Mouse (Mus musculus): ENCODE data around the gene Tspoap1. TPM values are rescaled to one million over a fixed set of nuclear protein-coding genes. Genes with fewer than 3 reads are reported as not detected.

The Tspoap1 gene
- polyA plus RNA-seq, 1 experiment from 2014 or later, result 47.4 TPM

DNA sequence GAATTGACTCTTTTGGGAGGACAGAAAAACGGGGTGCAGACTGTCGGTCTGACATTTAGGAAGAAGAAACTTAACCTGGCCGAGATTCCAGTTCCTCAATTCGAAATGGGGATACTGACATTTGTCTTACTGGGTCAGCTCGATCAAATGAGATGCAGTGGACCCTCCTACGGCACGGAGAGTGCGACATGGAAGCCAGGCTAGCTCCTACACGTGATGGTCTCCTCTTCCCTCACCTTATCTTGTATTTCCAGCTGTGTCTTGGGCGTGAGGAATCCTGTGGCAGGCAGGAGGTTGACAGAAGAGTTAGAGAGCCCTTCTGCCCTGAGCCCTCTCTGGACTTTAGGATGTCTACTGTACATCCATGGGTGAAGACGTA lies 10.3 kb upstream of the Tspoap1 start:
- H3K4me3 ChIP-seq (replicated peaks; ENCODE audit: low read length), result no peak overlapping the region
- no peak overlapping the region for H3K4me2 ChIP-seq (ENCODE audit: low read length)
- H3K9me3 ChIP-seq (ENCODE audit: control insufficient read depth, low read length), result no peaks in the 10 kb centered on the region
- peaks cover 1% of the 10 kb centered on the region; the same call in 1 of the 2 replicates for H3K36me3 ChIP-seq (ENCODE audit: control insufficient read depth, insufficient read depth)
- H3K27me3 ChIP-seq (replicated peaks; ENCODE audit: control insufficient read depth, insufficient read depth, low read length), result no peaks in the 10 kb centered on the region
- 79% methylated on average over 11 of the region's 11 CpGs for WGBS
- no peak overlapping the region for H3K9ac ChIP-seq (replicated peaks; ENCODE audit: low read depth, low read length)
- H3K27ac ChIP-seq (ENCODE audit: low read length), result no peak overlapping the region
- ATAC-seq, result no peak
- no peaks in the 10 kb centered on the region for H3K4me1 ChIP-seq (replicated peaks; ENCODE audit: control insufficient read depth, insufficient read depth, low read length)

DNA sequence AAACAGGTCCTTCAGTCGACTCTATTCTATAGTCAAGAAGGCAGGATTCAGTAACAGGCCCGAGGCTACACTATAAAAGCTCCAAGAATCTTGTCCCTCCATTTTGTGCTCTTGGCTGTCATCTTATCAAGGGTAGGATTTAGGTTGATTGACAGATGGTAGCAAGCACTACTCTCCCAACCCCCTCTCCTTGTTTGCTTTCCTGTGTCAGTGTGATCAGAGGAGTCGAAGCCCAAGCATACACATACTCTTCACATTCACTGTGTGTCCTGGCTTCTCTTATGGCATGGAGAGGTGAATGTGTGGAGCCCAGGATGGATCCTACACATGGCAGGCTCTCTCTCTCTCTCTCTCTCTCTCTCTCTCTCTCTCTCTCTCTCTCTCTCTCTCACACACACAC lies 9.8 kb upstream of the Tspoap1 start:
- 79% methylated on average over 3 of the region's 3 CpGs for WGBS
- no peak overlapping the region for H3K4me2 ChIP-seq (ENCODE audit: low read length)
- no peaks in the 10 kb centered on the region for H3K4me1 ChIP-seq (replicated peaks; ENCODE audit: control insufficient read depth, insufficient read depth, low read length)
- H3K27me3 ChIP-seq (replicated peaks; ENCODE audit: control insufficient read depth, insufficient read depth, low read length), result no peaks in the 10 kb centered on the region
- no peak for ATAC-seq
- H3K9ac ChIP-seq (replicated peaks; ENCODE audit: low read depth, low read length), result no peak overlapping the region
- no peaks in the 10 kb centered on the region for H3K36me3 ChIP-seq (ENCODE audit: control insufficient read depth, insufficient read depth)
- no peak overlapping the region for H3K4me3 ChIP-seq (replicated peaks; ENCODE audit: low read length)
- no peaks in the 10 kb centered on the region for H3K9me3 ChIP-seq (ENCODE audit: control insufficient read depth, low read length)
- no peak overlapping the region for H3K27ac ChIP-seq (ENCODE audit: low read length)

DNA sequence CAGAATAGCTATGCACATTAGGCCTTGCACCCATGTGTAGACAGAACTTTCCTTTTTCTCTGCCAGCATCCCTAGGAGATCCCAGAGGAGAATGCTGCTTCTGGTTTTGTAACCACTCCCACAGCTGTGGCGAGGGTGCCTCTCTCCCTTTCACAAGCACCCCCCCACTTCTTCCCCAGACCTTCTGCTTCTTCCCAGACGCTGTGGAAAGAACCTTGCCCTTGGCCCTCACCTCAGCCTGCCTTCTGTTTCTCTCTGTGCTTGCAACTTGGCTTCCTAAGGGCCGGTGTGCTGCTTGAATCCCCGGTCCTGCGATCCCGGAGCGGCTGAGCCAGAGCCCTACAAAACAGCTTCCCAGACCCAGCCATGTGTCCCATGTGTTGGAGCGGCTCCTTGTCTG lies 9.3 kb upstream of the Tspoap1 start:
- no peak overlapping the region for H3K27ac ChIP-seq (ENCODE audit: low read length)
- no peaks in the 10 kb centered on the region for H3K36me3 ChIP-seq (ENCODE audit: control insufficient read depth, insufficient read depth)
- no peaks in the 10 kb centered on the region for H3K27me3 ChIP-seq (replicated peaks; ENCODE audit: control insufficient read depth, insufficient read depth, low read length)
- ATAC-seq, result no peak
- no peaks in the 10 kb centered on the region for H3K4me1 ChIP-seq (replicated peaks; ENCODE audit: control insufficient read depth, insufficient read depth, low read length)
- no peaks in the 10 kb centered on the region for H3K9me3 ChIP-seq (ENCODE audit: control insufficient read depth, low read length)
- no peak overlapping the region for H3K4me2 ChIP-seq (ENCODE audit: low read length)
- no peak overlapping the region for H3K4me3 ChIP-seq (replicated peaks; ENCODE audit: low read length)
- H3K9ac ChIP-seq (replicated peaks; ENCODE audit: low read depth, low read length), result no peak overlapping the region
- WGBS, result 81% methylated on average over 8 of the region's 8 CpGs

DNA sequence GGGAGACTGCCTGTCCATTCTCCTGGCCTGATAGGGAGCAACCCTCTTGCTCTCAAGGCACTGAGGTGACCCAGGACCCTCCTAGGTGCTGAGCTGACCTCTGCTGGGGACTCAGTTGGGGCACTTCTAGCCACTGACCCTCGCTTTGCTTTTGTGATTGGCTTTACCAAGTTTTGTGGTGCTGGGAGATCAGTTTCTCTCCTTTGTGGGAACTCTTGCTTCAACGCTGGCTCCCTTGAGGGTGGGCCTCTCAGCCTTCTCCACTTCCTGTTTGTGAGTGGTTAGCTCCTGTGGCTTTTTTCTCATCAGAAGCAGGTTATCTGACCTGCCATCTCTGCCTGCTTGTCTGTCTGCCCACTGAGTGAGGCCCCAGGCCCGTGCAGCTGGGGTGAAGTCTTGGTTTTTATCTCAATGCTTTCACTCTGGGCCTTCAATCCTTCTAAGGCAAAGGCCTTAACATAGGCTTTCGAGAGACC lies 8.8 kb upstream of the Tspoap1 start:
- Histone ChIP-seq H3K9me3 (ENCODE audit: control insufficient read depth, low read length) (no peaks in the 10 kb centered on the region), H3K27ac (ENCODE audit: low read length) (no peak overlapping the region), H3K4me1 (replicated peaks; ENCODE audit: control insufficient read depth, insufficient read depth, low read length) (no peaks in the 10 kb centered on the region), H3K27me3 (replicated peaks; ENCODE audit: control insufficient read depth, insufficient read depth, low read length) (no peaks in the 10 kb centered on the region), H3K36me3 (ENCODE audit: control insufficient read depth, insufficient read depth) (no peaks in the 10 kb centered on the region), H3K4me3 (replicated peaks; ENCODE audit: low read length) (no peak overlapping the region), H3K9ac (replicated peaks; ENCODE audit: low read depth, low read length) (no peak overlapping the region), H3K4me2 (ENCODE audit: low read length) (no peak overlapping the region)
- no peak for ATAC-seq
- 67% methylated on average over 4 of the region's 4 CpGs for WGBS

DNA sequence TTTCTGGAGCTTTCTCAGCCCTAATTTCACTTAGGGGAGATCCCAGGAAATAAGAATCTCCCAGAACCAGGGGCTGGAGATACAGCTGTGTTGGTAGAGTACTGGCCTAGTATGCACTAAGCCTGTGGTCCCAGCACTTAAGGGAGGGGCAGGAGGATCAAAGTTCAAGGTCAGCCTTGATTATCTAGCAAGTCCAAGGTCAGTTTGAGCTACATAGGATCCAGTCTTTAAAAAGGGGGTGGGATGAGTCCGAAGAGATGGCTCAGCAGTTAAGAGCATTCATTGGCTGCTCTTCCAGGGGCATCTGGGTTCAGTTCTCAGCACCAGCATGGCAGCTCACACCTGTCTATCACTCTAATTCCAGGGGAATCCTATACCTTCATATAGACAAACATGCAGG lies 8.0 kb upstream of the Tspoap1 start:
- no peaks in the 10 kb centered on the region for H3K9me3 ChIP-seq (ENCODE audit: control insufficient read depth, low read length)
- H3K4me3 ChIP-seq (replicated peaks; ENCODE audit: low read length), result no peak overlapping the region
- no peak overlapping the region for H3K9ac ChIP-seq (replicated peaks; ENCODE audit: low read depth, low read length)
- no peaks in the 10 kb centered on the region for H3K27me3 ChIP-seq (replicated peaks; ENCODE audit: control insufficient read depth, insufficient read depth, low read length)
- no peak for ATAC-seq
- WGBS, result 83% methylated on average over 1 of the region's 1 CpGs
- no peaks in the 10 kb centered on the region for H3K4me1 ChIP-seq (replicated peaks; ENCODE audit: control insufficient read depth, insufficient read depth, low read length)
- H3K36me3 ChIP-seq (ENCODE audit: control insufficient read depth, insufficient read depth), result no peaks in the 10 kb centered on the region
- H3K27ac ChIP-seq (ENCODE audit: low read length), result no peak overlapping the region
- H3K4me2 ChIP-seq (ENCODE audit: low read length), result no peak overlapping the region

DNA sequence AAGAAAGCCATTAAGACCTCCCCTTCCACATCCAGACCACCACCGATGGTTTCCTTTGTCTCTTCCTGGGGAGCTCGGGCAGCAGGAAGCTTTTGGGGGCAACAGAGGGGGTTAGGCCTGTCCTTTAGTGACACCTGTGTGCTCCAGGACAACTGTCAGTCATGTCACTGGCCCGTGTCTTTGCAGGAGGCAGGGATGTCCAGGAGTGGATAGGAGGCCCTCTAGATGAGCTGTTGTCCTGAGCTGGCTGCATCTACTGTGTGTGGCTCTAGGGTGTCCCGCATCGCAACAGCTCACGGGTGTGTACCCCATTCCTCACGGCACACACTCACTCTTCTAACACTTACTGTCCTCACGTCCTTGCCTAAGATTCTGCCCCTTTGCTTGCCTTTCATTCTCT lies 7.1 kb upstream of the Tspoap1 start:
- no peak for ATAC-seq
- H3K27ac ChIP-seq (ENCODE audit: low read length), result no peak overlapping the region
- no peak overlapping the region for H3K9ac ChIP-seq (replicated peaks; ENCODE audit: low read depth, low read length)
- WGBS, result 86% methylated on average over 8 of the region's 8 CpGs
- no peaks in the 10 kb centered on the region for H3K4me1 ChIP-seq (replicated peaks; ENCODE audit: control insufficient read depth, insufficient read depth, low read length)
- H3K36me3 ChIP-seq (ENCODE audit: control insufficient read depth, insufficient read depth), result no peaks in the 10 kb centered on the region
- no peak overlapping the region for H3K4me3 ChIP-seq (replicated peaks; ENCODE audit: low read length)
- H3K27me3 ChIP-seq (replicated peaks; ENCODE audit: control insufficient read depth, insufficient read depth, low read length), result no peaks in the 10 kb centered on the region
- H3K9me3 ChIP-seq (ENCODE audit: control insufficient read depth, low read length), result no peaks in the 10 kb centered on the region
- H3K4me2 ChIP-seq (ENCODE audit: low read length), result no peak overlapping the region

DNA sequence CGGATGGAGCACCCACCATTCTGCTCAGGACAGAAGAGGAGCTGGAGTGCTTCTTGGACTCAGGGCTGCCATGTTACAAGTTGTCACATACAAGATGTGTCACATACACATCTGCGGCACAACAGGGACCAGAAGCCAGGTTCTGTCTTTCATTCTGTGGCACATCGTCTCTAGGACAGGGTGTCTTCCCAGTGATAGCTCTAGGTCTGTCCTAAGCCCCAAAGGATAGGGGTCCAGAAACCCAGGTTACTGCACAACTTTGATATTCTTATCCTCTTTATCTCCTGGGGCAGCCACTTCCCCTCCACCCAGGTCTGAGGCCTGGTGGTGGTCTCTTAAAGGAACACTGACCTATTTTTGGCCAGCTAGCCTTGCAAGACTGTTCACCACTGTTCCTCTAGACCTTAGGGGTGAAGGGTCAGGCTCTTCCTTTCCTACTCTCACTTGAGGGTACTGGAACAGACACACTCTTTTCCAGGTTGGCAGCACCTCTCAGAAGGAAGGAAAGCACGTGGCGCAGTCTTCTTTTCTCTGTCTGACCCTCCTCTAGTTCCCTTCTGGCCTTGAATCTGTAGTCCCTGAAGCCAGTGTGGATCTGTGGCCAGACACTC lies 6.3 kb upstream of the Tspoap1 start:
- H3K36me3 ChIP-seq (ENCODE audit: control insufficient read depth, insufficient read depth), result no peaks in the 10 kb centered on the region
- 81% methylated on average over 5 of the region's 5 CpGs for WGBS
- no peaks in the 10 kb centered on the region for H3K4me1 ChIP-seq (replicated peaks; ENCODE audit: control insufficient read depth, insufficient read depth, low read length)
- ATAC-seq, result no peak
- no peak overlapping the region for H3K27ac ChIP-seq (ENCODE audit: low read length)
- H3K4me2 ChIP-seq (ENCODE audit: low read length), result no peak overlapping the region
- H3K9ac ChIP-seq (replicated peaks; ENCODE audit: low read depth, low read length), result no peak overlapping the region
- no peak overlapping the region for H3K4me3 ChIP-seq (replicated peaks; ENCODE audit: low read length)
- H3K9me3 ChIP-seq (ENCODE audit: control insufficient read depth, low read length), result no peaks in the 10 kb centered on the region
- no peaks in the 10 kb centered on the region for H3K27me3 ChIP-seq (replicated peaks; ENCODE audit: control insufficient read depth, insufficient read depth, low read length)

DNA sequence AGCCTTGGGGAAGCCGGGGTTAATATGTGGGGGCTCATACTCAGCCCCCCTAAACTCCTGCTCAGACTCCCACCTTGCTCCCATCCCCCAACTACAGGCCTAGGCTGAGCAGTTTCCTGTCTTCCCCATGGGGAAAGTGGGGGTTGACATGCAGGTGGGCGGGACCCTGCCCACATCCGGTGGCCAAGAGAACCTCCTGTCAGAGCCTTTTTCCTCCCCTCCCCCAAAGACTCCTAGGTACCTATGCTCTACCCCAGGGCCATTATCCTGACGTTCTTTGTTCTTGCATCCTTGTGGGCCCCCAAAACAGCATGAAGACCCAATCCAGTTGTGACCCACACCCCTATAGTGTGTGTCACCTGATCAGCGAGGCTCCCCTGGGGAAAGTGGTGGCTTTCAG lies 5.7 kb upstream of the Tspoap1 start:
- Histone ChIP-seq H3K4me2 (ENCODE audit: low read length) (no peak overlapping the region), H3K9ac (replicated peaks; ENCODE audit: low read depth, low read length) (no peak overlapping the region), H3K27me3 (replicated peaks; ENCODE audit: control insufficient read depth, insufficient read depth, low read length) (no peaks in the 10 kb centered on the region), H3K36me3 (ENCODE audit: control insufficient read depth, insufficient read depth) (no peaks in the 10 kb centered on the region), H3K4me1 (replicated peaks; ENCODE audit: control insufficient read depth, insufficient read depth, low read length) (peaks cover 1% of the 10 kb centered on the region), H3K4me3 (replicated peaks; ENCODE audit: low read length) (no peak overlapping the region), H3K27ac (ENCODE audit: low read length) (no peak overlapping the region), H3K9me3 (ENCODE audit: control insufficient read depth, low read length) (no peaks in the 10 kb centered on the region)
- ATAC-seq, result no peak
- 78% methylated on average over 5 of the region's 5 CpGs for WGBS

DNA sequence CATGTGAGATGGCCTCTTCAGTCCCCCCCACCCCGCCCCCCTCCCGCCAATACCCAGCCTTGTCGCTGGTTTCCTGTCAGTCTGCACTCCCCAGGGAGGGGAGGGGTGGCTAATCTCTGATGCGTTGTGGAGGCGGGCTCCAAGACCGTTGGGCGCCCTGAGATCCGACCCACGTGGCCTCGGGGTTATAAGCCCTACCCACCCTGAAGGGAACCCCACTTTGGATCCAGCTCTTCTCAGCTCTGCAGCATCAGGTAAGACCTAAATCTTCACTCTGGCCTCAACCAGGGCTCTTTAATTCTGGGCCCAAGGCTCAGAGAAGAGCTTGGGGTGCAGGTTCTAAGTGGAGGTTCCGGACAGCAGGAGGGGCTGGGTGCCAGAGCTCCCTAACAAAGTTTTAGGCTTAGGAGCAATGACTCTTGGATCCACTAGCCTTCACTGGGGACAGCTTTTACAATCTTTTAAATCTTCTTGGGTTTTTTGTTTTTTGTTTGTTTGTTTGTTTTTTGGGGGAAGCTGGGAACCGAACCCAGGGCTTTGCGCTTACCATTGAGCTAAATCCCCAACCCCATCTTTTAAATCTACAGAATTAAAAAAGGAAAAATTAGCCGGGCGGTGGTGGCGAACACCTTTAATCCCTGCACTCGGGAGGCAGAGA lies 4.9 kb upstream of the Tspoap1 start:
- Histone ChIP-seq H3K36me3 (ENCODE audit: control insufficient read depth, insufficient read depth) (no peaks in the 10 kb centered on the region), H3K27me3 (replicated peaks; ENCODE audit: control insufficient read depth, insufficient read depth, low read length) (no peaks in the 10 kb centered on the region), H3K9ac (replicated peaks; ENCODE audit: low read depth, low read length) (no peak overlapping the region), H3K4me1 (replicated peaks; ENCODE audit: control insufficient read depth, insufficient read depth, low read length) (peaks cover 8% of the 10 kb centered on the region), H3K27ac (ENCODE audit: low read length) (no peak overlapping the region), H3K9me3 (ENCODE audit: control insufficient read depth, low read length) (no peaks in the 10 kb centered on the region), H3K4me2 (ENCODE audit: low read length) (no peak overlapping the region), H3K4me3 (replicated peaks; ENCODE audit: low read length) (no peak overlapping the region)
- ATAC-seq, result no peak
- WGBS, result 80% methylated on average over 17 of the region's 17 CpGs

Measured in forebrain, embryonic 16.5 days (tissue).